Mouse (Mus musculus) brain, embryonic 14.5 days (tissue): ENCODE results near the gene Hoxc10.

Source experiments
- CTCF ChIP-seq: fragments of 200-500 bp; IDR thresholded peaks from 2 replicates; pipeline ENCODE4 v1.5.1; 2012; ENCODE audit warnings: inconsistent platforms, mild to moderate bottlenecking, moderate library complexity, borderline replicate concordance; ENCODE audit not compliant: insufficient read depth, insufficient read length; ENCODE audit errors: extremely low read depth
- POLR2A ChIP-seq: fragments of 200-500 bp; IDR thresholded peaks from 2 replicates; pipeline ENCODE4 v1.6.1; 2012; ENCODE audit warnings: mild to moderate bottlenecking, inconsistent platforms, borderline replicate concordance; ENCODE audit not compliant: poor library complexity, insufficient read depth, insufficient read length, severe bottlenecking; ENCODE audit errors: extremely low read depth

- no peak for TF ChIP-seq POLR2A
- no peak for TF ChIP-seq CTCF
Observed at GRCm38 (mm10) chr15:103000501-103000901, 33.9 kb downstream of the Hoxc10 start.
